Mouse (Mus musculus) mouse trophoblast stem cell (cell line): ENCODE measurements at regions not wholly inside any gene's neighbourhood (a gene's known extent, or its start where the extent isn't known, plus 50 kb on each side); places are given as distances from the start of the nearest gene placed in this dataset.

Experiments used
- in situ Hi-C, 2 experiments: fragments of 300-500 bp; cut with MseI, MboI; formaldehyde crosslinking; loops; 2 replicates in 1 of 2; 3 replicates in 1 of 2; pipeline ENCODE4 v1.15.1; 2025

DNA sequence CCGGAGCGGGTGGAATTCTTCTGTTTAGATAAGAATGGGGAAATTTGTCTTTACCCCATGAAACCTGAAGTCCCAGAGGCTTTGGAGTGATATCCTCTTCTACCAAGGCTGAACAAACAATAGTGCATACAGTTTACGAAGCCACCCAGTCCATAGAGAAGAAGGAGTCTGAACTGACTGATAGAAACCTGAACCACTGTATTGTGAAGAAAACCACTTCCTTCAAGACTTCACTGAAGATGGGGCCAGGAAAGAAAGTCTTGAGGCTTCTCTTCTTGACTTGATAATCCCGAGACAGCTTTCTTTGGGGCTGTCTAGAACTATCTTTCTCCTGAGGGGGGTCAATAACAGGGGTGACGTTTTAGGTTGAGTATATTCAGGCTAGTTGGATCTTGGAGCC is 284.4 kb downstream of the Cd83 start:
- in situ Hi-C loops, result no loop called here

DNA sequence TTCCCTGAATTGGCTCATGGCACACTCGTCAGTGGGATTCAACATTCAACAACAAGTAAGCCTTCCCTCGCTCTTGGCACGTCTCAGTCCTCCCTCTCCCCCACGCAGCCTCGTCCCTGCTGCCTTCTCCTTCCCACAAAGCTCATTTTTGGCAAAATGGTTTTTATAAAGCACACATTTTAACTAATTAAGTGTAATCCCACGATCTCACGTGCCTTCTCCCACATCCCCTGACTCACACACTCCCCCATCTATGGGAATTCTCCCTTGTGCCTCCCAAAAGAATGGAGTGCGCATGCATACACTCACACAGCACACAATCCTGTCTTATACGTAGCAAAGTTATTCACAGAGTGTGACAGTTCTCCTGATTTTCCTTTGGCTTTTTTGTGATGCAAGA is 288.5 kb downstream of the Cd83 start:
- in situ Hi-C loops, result no loop called here

DNA sequence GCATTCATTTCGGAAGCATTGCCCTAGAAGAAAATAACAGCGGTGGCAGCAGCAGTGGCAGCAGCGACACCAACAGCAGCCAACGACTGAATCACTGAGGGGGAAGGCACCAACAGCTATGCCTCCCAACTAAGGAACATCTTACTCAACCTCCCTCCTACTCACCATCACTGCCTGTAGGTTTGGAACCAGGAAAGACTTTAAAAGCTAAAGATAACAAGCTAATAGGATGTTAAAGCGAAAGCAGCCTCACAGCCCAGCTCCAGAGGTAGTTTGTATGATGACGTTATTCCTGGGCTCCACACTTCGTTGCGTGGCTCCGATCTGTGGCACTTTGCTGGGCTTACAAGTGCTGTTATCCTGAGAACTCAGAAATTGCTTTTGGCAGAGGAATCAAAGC is 289.6 kb downstream of the Cd83 start:
- in situ Hi-C loops, result no loop called here

DNA sequence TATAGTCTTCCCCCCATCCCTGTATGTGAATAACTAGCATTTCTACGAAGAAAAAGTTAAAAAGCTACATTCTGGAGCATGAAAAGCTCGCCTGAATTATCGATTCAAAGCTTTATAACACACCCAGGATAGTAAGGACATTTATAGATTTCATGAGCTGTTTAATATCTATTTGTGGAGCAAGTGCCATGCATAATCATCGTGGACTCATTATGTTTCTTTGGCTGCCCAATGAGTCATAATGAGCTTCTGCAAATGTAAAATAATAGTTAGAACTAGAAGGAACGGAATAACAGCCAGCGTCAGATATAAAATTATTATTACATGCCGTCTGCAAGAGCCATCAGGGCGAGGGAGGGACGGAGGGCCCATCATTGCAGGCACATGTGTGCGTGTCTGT is 292.4 kb downstream of the Cd83 start:
- in situ Hi-C loops, result no loop called here

DNA sequence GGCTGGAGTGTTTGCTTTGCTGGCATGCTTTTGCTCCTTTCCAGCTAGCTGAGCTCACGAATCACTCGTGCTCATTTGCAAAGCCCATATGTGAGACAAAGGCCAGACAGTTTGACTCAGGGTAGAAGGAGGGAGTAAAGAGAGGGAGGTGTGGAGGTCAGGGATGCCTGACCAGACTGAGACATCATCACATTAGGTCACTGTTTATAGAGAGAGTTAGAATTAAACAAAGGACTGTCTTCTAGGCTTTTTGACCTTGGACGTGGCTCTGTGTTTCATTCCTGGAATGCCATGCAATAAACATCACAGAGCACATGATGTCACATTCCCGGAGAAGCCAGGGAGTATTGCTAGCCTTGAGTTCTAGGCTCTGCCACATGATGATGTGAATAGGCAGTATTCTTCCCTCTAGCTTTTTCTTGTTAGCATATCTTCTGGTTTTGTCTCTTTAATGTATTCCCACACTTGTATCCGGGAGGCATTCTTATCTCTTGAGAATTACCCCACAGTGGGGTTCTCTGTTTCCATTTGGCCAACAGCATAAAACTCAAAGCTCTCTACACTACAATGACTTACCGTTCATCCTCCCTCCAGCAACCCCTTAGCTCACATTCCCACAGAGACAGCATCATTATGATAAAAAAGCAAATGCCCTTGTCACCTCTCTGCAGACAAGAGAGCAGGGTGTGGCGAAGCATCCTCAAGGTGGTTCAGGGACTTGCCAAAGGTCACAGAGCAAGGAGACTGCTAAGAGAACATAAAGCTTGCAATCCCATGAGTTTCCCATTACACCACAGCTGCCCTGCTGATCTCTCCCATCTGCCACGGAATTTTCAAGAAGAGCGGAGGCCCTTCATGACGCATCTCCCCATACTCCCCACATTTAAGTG is 301.3 kb downstream of the Cd83 start:
- in situ Hi-C loops, result no loop called here

DNA sequence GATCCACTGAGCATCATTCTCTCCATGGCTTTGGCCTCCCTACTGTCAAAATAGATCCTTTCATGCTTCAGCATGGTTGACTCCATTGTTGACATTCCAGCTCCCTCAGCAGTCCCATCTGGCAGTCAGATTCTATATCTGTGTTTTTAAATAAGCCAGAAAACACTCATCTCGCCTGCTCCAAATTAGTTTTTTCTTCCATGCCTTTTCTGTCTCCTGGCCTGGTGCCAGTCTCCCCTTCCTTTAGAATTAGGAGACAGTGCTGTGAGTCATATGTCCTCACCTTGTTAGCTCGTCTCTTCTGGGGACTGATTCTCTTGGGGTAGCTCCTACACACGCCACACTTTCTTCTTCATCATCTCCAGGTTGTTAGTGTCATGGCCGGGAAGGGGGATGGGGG is 302.2 kb downstream of the Cd83 start:
- in situ Hi-C loops, result no loop called here

DNA sequence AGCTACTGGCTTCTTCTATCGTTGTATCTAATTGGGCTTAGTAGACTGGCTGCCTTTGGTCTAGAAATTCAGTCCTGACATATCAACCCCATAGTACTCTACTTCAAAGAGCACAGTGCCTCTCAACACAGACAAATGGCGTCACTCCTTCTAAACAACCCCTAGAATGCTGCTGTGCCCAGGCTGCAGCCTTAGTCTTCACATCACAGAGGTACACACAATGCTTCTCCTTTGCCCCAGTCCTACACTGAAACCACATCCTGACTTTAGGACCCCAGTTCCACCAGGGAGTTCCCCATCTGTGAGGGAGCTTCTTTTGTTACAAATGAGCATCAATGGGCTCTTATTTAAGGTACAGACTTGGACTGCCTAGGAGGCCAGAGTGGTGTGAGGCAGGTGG is 312.6 kb downstream of the Cd83 start:
- in situ Hi-C loops, result no loop called here

DNA sequence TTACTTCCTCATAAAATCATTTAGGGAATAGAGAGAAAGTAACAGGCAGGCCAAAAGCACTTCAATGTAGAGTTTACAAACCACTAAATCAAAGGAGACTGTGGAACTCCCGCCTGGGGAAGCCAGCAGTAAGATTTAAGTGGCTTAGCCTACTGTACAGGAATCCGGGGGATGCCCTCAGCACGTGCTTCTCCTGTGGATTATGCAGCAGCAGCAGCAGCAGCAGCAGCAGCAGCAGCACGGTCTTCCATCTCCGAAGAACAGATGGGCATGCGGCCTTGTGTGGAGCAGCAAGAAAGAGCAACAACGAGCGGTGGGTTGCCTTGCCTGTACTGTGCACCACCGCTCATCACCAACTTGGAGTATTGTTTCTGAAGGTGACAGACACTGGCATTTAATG is 314.9 kb downstream of the Cd83 start:
- in situ Hi-C loops, result no loop called here

DNA sequence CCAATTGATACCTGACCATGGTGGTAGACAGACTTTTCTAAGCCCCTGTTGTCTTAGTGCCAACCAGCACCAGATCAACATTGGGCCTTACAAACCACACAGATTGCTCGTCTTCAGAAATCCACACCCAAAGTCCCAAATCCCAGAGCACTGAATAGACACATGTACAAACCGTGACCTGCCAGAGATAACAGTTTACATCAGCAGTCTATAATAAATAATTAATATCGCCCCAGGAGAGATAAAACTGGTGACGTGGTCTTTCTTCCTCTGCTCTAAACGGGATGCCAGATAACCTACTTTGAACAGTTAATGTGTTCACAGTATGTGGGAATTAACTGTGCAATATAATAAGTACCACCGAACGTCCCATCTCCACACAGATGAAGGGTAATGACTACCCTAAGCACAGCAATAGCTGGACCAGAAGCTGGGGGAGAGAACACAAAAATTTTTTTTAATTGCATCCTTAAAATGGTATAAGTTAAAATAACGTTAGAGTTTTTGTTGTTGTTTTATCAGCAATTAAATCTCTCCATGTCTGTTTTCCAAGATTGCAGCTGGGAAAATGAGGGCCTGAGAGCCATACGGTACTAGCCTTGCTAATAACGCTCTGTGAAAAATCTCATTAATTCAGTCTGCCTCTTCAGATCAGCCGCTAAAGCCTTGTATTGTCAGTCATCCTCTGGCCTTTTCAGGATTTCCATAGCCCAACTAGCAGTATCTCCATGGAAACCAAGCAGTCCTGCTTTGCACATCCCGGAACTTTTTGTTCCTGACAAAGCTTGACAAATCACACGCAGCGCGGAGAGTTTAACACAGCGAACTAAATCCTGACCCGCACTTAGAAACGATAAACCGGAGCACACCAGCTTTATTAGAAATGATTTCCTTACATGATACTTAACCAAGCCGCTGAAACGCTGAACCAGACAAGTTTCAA is 315.8 kb downstream of the Cd83 start:
- in situ Hi-C loops, result no loop called here

DNA sequence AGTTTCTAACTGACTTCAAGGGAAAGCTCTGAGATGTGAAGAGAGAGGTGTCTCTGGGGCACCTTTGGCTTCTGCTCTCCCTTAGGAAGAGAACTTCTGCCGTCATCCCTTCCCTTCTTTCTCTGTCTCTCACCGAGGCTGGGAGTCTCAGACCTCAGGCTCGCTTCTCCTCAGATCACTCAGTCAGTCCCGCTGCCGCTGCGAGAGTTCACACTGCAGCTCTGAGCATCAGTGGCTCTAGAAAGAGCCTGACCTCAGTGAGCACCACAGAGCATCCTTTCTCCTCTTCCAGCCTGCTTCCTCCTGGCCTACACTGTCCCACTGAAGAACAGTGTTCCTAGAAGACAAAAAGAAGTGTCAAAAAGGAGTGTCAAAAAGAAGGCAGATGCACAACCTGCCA is 316.6 kb downstream of the Cd83 start:
- in situ Hi-C loops, result no loop called here

DNA sequence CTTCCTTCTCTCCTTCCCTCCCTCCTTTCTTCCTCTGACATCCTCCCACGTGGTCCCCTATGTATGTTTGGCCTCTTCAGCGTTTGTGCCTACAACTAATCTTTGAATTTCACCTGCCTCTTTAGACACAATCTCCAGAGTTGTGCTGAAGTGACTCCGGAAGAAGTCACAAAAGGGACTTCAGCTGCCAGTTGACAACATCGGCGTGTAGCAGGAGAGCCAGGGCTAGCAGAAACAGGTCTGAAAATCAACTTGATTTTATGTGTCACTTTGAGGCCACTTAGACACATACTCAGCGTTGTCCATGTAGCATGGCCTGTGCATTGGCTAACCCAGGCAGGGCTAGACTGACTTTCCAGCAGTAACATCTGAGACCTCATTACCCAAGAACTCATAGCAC is 317.2 kb downstream of the Cd83 start:
- in situ Hi-C loops, result no loop called here

DNA sequence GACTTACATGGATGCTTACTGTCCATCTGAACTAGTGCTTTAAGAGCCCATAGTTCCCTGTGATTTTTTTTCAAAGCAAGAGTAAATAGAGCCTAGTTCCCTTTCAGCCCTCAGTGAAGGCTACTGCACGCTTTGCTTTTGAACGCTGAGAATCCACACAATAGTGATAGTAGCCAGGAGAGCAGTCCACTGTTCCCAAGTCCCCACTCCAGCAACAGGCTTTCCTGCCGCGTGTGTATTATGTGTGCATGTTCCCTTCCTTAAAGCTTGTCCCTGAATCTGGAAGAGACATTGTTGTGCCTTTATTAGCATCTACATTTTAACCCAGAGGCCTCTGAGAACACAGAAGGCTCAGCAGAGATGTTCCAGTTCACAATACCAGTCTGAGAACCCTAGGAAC is 317.7 kb downstream of the Cd83 start:
- in situ Hi-C loops, result no loop called here

DNA sequence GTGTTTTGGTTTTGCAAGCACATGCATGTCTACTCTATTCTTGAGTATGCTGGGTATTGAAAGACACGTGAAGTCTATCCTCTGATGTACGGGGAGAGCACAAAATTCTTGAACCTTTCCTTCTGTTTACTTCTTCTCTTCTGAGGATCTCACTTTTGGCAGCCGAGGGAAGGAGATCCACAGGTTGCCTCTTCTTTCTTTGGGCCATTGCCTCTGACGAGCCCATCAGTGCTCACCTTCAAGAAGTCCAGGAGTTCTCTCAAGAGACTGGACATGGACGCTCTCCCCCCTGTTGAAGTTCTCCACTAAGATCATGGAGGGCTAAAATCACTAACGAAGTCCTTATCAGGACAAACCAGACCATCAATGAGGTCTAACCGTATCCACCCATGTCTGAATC is 318.8 kb downstream of the Cd83 start:
- in situ Hi-C loops, result no loop called here

DNA sequence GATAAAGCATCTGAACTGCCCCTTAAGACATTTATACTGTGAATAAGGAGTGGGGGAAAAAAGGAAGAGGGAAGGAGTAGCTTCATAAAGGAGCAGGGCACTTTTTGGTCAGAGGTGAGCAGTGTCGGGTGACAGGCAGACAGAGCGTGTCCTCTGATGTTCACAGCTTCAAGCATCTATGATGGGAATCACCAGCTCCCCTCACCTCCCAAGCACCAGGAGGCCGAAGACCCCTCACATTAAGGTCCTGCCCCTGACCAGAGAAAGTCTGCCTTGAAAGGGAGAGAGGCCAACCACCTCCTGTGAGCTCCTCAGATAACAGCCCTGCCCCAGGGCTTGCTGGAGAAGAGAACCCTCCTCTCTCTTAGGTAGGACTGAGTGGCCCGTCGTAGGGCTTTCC is 320.6 kb downstream of the Cd83 start:
- in situ Hi-C loops, result no loop called here

DNA sequence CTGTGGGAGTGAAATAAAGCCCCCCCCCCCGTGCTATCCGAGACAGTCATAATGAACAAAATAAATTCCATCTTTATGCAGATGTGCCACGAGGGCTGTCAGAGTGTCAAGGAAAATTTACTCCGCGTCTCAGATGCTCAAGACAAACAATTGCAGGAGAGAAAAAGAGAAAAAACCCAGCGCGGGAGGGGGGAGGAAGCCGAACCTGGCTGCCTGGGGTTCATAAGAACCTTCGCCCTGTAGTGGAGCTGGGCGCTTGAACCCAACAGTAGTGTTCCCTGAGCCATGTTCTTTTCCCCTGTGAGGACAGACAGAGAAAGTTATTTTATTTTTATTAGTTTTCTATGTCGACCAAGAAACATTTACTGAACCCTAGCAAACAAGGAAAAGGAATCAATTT is 324.1 kb downstream of the Cd83 start:
- in situ Hi-C loops, result no loop called here

DNA sequence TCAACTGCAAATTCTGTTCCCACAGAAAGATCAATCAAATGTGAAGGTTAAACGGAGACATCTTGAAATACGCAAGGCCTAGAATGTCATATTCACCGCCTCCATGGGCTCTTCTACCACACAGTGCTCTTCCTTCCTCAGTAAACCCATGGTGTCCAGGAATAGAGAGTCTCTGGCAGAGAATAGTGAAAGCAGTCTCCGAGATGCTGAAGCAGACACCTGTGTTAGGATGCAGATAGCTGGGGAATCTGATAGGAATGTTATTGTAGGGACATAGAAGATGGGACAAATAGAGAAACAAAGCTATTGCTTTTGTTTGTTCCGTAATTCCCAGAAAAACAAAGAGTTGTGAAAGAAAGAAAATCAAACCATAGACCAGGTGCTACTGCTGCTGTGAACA is 328.5 kb downstream of the Cd83 start:
- in situ Hi-C loops, result no loop called here

DNA sequence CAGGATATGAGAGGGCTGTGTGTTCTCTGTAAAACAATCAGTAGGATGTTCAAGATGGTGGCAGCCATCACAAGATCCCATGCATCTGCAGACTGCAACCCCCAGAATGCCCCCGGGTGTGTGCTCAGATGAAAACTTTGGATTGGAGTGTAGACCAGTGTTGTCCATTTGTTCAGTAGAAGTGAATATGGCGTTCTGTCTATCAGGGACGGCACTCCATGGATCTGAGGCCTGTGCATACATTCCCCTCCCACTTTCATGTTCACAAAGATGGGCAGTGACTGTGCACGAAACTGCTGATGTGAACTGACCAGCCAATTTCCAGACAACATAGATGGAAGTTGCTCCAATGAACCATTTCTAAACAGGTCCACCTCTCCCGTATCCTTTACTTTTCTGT is 330.3 kb downstream of the Cd83 start:
- in situ Hi-C loops, result no loop called here

DNA sequence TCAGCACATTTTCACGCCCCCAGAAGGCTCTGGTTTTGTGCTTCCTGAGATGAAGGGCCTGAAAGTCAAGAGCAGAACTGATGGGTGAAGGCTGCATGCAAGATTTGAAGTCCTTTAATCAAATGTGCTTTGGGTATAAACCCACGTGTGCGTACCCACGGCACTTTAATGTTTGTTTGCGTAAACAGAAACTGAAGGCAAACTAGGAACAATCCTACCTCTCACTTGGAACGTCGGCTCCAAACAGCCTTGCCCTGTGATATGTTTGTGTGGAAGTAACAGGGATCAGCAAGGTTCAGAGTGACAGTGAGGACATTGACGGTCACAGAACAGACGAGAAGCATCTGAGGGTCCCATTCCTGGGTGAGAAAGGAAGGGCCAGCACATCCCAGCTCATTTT is 333.3 kb downstream of the Cd83 start:
- in situ Hi-C loops, result no loop called here

DNA sequence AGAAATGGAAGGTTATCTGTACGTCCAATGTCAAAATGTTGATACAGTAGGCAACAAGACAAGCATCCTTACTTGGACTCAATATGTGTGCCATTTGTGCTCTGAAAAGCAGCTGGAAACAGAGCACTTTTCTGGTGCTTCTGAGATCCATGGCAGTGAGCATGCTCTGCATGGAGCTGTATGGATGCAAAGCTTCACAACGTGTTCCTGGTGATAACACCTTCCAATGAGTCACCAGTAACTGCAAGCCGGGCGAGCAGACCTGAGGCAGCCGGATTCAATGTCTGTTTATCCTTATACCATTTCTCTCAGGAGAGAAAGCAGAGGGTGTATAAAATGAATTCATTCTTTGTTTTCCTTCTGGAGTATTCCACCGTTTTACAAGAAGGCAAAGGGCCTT is 334.3 kb downstream of the Cd83 start:
- in situ Hi-C loops, result no loop called here

DNA sequence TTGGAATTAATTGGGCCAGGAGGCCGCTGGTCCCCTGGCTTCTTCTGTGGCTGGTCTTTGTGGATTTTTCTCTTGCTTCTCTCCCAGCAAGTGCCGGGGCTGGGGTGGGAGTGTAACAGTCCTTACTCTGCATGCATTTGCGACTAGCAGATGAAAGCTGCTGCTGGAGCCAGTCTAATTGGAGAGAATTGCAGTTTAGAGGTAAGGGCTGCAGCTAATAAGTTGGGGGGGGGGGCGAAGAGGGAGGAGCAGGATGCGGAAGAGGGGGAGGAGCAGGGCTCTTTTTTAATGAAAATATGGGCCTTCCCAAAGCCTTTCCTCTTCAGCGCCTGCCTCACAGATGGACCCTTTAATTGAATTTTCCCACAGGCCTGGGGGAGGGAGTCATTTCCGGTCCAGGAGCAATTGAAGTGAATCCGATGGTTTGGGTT is 336.7 kb downstream of the Cd83 start:
- in situ Hi-C loops, result no loop called here

DNA sequence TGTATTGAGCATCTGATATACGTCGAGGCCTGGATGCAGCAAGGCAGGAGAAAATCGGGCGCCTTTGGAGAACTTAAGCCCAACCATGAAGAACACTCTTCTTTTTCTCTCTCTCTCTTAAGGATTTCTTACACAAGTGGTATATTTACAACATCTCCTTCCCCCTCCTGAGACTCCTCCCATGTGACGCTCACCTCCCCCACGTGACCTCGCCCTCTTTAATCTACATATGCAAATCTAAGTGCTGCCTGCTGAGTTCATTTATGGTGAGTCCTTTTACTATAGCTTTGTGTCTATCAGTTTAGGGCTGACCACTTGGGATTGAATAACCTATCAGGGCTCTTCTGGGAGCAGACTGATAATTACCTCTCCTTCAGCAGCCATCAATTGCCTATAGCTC is 337.4 kb downstream of the Cd83 start:
- in situ Hi-C loops, result no loop called here

DNA sequence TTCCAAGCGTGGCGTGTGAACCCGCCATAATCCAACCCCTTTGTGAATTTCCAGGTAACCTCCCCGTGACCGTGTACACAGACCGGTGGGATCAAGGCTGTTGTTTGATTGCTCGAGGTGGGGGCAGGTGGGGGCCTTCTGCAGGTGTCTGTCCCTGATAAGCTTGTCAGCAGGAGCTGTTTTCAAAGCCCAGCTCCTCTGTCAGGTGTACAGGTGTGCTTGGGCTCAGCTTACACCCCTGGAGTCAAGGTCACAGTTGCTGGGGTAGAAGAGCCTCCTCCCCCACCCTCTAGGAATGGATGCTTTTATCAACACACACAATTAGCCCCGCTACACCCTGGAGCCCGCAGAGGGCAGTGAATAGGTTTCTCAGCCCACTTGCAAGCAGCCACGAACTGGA is 341.6 kb downstream of the Cd83 start:
- in situ Hi-C loops, result no loop called here
